Mouse (Mus musculus): ENCODE measurements around the gene Matn3.

GRCm38 (mm10) chr12:8947714-8948464, at the start of gene Matn3:
- TF ChIP-seq POLR2A (IDR thresholded peaks at IDR 0.05; ENCODE audit: control insufficient read depth, extremely low read depth, insufficient read depth, low read length, poor library complexity) (no peak), CTCF (IDR thresholded peaks at IDR 0.05; ENCODE audit: borderline replicate concordance, control insufficient read depth, extremely low read depth, insufficient read depth, low read length, poor library complexity) (no peak)

All from thymus, adult 2 months (tissue).